Mouse (Mus musculus): ENCODE data around the gene Slc16a6.
A peak's percentile ranks its signal among the peaks of the same experiment; 100 is the strongest.

Slc16a6 gene

DNA sequence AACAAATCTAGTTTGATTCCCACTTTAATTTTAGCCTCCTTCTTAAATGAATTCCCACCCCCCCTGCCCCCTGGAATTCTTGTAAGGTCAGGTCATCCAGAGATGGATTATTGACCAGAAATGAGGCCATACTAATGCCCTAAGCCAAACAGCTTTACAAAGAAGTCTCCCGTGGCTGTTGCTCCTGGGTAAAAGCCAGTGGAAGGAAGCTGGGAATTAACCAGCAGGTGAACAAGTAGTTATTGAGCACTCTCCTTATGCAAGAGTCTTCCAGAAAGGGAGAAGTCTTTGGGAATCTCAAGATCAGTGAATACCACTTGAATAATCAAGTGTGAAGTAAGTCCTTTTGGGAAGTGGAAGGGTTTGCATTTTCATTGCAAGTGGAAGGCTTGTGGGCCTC is 13.7 kb upstream of the Slc16a6 start:
- no peak for DNase-seq (ENCODE audit: low read depth, low spot score)

DNA sequence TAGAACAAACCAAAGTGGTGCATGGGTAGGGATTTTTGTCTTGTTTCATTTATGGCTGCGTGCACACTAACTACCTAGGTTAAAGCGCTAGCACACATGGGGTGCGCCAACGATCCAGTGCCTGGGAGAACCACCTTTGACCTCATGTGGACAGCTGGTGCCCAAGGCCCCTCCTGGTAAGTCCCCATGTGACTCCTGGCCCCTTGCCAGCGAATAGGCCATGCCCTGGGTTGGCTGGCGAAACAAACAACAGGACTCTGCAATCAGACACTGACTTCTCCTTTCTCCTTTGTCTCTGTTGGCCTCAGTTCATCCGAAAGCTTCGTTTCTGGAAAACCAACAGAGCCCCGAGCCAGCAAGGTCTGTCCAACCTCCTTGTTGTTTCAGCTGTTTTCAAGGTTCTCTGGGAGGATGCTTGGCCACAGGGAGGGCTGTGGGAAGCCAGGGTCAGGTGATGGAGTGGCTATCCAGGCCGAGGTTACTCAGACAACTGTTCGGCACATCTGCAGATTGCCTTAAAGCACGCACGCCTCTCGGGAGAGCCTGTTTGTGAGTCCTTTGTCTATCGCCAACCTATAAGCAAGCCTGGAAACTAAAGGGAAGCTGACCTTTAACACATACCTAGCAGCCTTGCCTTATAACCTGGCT is 12.1 kb upstream of the Slc16a6 start:
- DNase-seq (ENCODE audit: low read depth, low spot score), result no peak

DNA sequence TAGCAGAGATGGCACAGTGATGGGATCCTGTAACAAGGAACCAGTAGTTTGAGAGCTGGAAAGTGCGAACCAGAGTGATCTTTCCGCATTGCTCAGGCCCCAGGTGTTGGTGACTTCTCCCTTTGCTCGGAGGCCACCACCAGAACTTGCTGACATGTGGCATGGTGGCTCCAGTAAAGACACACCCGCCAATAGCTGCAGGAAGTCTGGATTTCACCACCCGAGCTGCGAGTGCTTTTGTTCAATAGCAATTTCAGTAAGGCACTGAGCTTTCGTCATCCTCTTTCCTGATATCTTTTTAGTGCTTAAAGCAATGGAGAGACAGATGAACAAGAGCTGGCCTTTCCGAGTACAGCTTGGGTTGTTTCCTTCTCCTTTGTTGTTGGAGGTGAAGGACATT is 7.0 kb upstream of the Slc16a6 start:
- DNase-seq (ENCODE audit: low read depth, low spot score), result no peak

DNA sequence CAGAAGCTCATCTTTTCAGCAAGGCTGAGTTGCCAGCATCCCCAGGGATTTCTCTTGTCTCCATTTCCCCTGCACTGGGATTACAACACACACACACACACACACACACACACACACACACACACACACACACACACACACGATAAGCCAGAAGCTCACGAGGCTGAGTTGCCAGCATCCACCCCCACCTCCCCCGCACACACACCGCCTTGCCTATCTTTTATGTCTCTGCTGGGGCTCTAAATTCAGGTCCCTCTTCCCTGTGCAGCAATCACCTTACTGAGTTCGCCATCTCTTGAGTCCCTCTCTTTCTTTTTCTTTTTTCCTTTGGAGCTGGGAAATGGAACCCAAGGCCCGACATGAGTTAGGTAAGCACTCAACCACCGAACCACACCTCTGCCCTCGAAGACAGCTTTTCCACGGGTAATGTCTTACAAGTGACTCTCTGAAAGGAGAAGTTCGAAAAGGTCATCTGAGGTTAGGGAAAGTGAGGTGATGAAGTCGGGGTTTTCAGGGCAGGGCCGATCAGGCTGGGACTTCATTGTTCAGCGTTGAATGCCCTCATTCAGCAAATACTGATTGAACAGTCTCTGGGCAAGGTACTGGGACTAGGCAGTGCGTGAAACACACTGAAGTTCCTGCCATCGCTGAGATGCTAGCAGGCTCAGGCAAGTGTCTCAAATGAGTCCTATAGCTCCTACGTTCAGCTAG is 6.3 kb upstream of the Slc16a6 start:
- DNase-seq (ENCODE audit: low read depth, low spot score), result no peak

DNA sequence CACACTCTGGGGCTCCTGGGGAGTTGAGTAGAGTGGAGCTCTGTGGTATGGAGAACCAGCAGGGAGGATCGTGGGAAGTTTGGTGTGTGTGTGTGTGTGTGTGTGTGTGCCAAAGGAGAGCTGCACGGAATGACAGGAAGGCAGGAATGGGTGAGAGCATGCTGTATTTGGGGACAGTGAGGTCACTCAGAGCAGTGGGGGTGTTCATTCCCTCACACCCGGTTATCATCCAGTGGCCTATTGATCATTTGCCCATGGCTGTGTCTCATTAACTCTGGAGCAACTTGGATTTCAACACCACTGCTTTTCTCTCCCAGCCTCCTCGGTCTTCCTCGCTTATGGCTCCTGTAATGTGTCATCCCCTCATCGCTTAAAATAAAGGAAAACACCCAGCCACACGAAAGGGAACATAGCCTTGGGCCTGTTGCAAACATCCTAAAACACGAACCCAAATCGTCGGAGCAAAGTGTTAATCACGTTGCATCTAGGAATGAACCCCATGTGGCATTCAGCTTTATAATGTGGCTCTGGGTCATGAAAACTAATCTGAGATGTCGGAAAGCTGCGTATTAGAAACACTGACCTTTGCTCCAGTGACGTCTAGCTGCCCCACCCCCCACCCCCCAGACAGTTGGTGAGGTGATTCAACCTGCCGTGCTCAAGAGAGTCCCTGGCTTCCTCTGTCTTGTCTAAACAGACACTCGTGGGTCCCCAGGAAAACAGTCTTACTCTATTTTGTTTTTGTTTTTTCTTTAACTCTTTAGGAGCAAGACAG is 4.4 kb upstream of the Slc16a6 start:
- DNase-seq (ENCODE audit: low read depth, low spot score), result no peak

- DNase-seq (ENCODE audit: low read depth, low spot score), result no peak
Measured at GRCm38 (mm10) chr11:109476653-109477052, 3.3 kb upstream of the Slc16a6 start.

- no peak for DNase-seq (ENCODE audit: low read depth, low spot score)
Measured at GRCm38 (mm10) chr11:109476241-109476640, 2.8 kb upstream of the Slc16a6 start.

DNA sequence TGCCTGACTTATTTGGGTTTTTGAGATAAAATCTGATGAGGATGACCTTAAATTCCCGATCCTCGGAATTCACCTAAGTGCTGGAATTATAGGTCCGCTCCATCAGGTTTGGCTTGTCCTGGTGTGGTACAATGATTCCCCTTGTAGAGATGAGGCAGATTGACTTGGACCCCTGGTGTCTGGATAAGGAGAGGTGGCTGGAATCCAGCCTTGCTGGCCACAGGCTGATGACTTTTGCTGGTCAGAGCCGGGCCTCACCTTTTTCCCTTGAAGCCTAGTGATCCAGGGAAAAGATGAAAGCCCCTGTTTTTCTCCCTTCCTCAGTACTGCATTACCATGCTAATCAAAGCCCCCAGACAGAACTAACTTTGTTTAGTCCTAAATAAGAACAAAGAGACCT is 2.3 kb upstream of the Slc16a6 start:
- DNase-seq (ENCODE audit: low read depth, low spot score), result no peak

- no peak for DNase-seq (ENCODE audit: low read depth, low spot score)
Measured at GRCm38 (mm10) chr11:109474836-109475235, 1.4 kb upstream of the Slc16a6 start.

- DNase-seq (ENCODE audit: low read depth, low spot score), result no peak
Measured at GRCm38 (mm10) chr11:109474086-109474742, 816 bp upstream of the Slc16a6 start.

- no peak for DNase-seq (ENCODE audit: low read depth, low spot score)
Measured at GRCm38 (mm10) chr11:109472821-109473170, 602 bp downstream of the Slc16a6 start.

- DNase-seq (ENCODE audit: low read depth, low spot score), result peak; percentile 51
Measured at GRCm38 (mm10) chr11:109472171-109472691, 1.2 kb downstream of the Slc16a6 start.

DNA sequence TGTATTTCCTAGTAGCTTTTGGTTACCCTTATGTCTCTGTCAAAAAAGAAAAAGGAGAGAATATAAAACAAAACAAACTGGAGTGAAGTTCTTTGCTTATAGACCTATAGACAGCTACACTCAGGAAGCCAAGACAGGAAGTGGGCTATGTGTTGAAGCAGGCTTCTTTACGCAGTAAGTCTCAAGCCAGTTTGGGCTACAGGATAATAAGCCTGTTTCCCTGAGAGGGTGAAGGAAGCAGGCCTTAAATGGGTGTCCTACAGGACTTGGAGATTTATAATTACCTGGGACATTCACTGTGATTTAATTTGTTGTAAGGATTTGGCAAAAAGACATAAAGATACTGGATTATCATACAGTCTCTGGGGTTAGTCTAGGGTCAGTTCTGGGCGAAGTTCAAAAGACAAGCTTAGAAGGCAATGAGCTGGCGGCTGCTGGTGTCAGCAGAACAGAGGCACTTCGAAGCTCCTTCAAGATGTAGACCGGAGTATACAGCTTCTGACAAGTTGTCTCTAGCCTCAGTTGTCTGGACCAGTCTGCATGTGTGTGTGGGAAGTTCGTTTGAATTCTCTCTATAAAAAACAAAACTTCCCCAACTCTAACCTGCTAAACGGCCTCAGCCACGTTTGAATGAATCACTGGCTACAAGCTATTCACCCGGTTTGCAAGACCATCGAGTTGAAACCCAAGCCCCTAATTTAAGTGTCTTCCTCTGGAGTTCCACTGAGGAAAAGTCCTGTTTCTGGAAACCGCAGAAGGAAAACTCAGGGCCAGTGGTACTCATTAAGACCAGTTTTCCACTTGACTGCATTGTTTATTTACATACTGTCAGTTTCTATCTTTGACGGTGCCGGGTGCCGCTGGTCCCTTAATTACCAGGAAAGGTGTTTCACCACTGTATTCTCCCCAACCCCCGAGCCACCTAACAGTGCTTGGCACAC is 2.2 kb downstream of the Slc16a6 start:
- peak; percentile 68 for DNase-seq (ENCODE audit: low read depth, low spot score)

DNA sequence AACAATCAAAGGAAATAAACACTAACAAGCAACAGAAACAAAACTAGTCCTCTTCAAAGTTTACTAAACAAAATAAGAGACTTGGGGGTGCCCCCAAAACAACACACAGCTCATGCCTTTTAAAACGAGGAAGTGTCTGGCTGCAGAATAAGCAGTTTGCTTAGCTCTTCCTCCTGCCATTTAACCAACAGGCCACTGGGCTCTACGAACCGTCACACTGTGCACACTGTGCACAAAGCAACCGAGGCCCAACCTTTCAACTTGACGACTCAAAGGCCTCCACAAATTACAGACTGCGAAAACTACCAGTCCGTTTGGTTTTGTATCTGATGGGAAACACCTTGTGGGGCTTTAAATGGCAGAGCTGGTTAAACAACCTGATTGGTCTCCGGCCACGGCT is 3.2 kb downstream of the Slc16a6 start:
- peak; percentile 24 for DNase-seq (ENCODE audit: low read depth, low spot score)

DNA sequence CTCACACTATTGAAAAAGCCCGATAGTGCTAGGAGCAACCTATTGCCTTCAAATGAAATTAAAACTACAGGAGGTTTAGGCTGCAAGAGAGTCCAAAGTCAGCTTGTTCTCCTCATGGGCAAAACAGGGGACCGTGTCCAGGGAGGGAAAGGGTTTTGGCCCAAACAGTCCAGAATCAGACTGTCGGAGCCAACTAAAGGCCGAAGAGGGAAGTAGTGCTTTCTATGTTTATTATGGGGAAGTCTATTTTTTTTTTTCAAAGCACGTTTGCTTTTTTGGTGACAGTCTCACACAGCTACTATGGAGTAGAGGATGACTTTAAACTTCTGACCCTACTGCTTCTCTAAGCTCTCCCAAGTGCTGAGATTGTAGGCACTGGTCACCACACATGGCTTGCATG is 5.3 kb downstream of the Slc16a6 start:
- no peak for DNase-seq (ENCODE audit: low read depth, low spot score)

GRCm38 (mm10) chr11:109466987-109467386 is 6.4 kb downstream of the Slc16a6 start:
- no peak for DNase-seq (ENCODE audit: low read depth, low spot score)

DNA sequence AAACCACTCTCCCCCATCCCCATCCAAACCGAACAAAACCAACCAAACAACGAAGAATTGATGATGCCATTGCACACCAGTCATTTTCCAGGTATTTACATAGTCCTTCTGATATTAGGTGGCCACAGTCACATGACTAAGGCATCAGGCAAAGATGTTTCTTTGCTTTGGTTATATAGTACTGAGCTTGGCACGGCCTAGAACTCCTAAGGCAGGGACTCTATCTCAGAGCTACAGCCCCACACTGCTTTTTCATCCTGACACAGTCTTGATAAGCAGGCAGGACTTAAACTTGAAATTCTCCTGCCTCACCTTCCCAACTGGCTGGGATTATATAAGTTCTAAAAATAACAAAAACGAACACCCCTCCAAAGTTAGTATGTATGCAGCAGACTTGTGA is 8.3 kb downstream of the Slc16a6 start:
- DNase-seq (ENCODE audit: low read depth, low spot score), result no peak

DNA sequence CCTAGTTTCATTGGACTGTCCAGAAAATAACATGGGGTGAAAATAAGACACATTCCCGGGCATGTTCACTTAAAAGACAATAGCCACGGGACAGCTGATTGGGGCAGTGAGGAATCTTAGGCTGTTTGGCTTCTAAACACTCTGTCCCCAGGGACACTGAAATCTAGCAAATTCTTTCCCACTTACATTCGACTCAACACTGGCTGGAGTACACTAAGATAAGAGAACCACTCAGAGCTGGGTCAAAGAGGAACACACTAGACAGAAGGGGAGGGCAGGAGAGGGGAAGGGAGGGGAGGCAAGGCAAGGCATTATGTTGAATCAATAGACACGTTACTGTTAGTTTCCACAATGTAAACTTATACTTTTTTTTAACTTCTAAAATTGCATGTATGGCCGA is 12.8 kb downstream of the Slc16a6 start:
- no peak for DNase-seq (ENCODE audit: low read depth, low spot score)

DNA sequence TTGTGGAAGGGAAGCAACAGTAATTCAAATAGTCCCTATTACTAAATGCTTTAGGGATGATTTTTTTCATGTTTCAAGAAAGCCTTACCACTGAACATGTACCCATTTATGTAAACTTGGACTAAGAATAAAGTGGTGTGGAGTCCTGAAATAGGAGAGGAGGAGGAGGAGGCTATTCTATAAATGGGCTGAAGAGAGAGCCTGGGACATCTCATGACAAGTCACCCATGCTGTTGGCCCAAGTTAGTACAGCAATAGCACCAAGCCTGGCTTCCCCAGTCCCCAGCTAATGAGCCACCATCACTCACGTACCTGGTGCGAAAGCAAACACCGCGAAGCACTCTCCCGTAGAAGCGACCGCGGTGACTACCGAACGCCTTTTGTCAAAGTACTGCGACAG is 15.2 kb downstream of the Slc16a6 start:
- no peak for DNase-seq (ENCODE audit: low read depth, low spot score)

DNA sequence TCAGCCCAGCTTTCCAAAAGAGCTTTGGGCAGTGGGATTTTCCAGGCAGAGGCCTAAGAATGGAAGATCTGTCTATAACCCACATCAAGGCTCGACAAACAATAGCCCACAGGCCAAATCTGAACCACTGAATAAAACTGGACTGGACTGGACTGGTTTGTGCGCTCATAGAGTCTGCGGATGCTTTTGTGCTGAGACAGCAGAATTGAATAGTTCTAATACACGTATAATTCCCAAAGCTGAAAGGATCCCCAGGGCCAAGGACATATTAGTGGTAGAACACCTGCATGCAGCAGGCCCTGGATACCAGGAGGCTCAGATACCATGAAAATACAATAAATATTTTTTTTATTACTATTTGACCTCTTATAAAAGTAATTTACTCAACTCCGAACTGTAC is 17.1 kb downstream of the Slc16a6 start:
- DNase-seq (ENCODE audit: low read depth, low spot score), result no peak

DNA sequence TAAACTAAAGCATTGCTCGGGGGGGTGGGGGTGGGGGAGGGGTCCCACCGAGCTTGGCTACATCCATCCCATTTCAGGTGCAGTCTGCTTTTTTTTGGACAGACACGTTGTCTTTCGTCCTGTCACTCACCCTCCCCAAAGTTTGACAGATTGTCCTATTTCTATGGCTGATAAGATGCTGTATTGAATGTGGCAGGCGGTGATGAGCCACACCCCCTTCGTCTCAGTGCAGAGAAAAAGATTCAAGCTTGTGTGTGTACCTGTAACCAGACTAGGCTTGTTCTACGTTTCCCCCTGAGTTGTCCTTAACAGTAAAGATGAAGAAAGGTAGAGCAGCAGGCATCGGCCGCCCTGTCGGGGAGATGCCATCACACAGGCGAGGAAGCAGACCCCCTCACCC is 22.2 kb downstream of the Slc16a6 start:
- DNase-seq (ENCODE audit: low read depth, low spot score), result no peak

Data from CD4-positive helper T cell, adult 2 months (primary cell).